ENCODE assay signal across 10 mouse cellular contexts in the genomic region with DNA sequence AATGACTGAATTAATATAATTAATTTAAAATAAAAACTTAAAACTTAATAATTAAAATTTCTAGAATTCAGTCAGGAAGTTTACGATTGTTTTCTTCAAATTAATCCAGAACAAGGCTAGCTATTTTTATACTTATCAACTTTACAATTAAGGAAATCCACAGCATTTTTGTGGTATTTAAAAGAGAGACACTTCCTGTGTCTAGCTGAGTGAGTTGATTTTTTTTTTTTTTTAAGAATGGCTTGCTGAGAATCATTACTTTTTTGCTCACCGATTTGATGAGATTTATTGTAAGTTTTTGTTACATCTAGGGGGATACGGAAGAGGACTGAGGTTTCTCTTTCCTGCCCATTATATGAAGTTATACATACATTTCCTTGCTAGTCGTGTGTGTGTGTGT. TPM values are rescaled to one million over a fixed set of nuclear protein-coding genes. Genes with fewer than 3 reads are reported as not detected.
DNase-seq lines count a peak whose midpoint lies in the region; ATAC-seq and TF ChIP-seq lines count a peak whose summit lies in the region.
"Had no signal": no experiment of that assay in that cellular context is flagged by ENCODE, and none has a peak within 500 bp of the region (broad histone marks: within the 10 kb centered on the region; RNA-seq: fewer than 3 reads in every experiment).

No protein-coding gene starts in this region.

- H3K4me3 ChIP-seq in kidney, embryonic 15.5 days (replicated peaks) = peak overlapping the region; percentile 88; the same call in 1 of the 2 replicates
- no peak overlapping the region for H3K4me3 ChIP-seq in kidney, adult 2 months (ENCODE audit: insufficient read depth, low read depth, low read length)
- peak overlapping the region; percentile 83; the same call in 1 of the 2 replicates for H3K4me3 ChIP-seq in midbrain, embryonic 10.5 days
- no peak overlapping the region for H3K4me3 ChIP-seq in midbrain, embryonic 11.5 days (ENCODE audit: low read depth, low read length)
- no peak overlapping the region for H3K4me3 ChIP-seq in limb, embryonic 13.5 days
- H3K4me3 ChIP-seq in stomach, embryonic 16.5 days (replicated peaks; ENCODE audit: low read length) = no peak overlapping the region

- H3K4me2 ChIP-seq in kidney, embryonic 15.5 days = peak overlapping the region; percentile 70
- H3K4me2 ChIP-seq in midbrain, embryonic 11.5 days = no peak overlapping the region
- peak overlapping the region; percentile 66; the same call in 1 of the 2 replicates for H3K4me2 ChIP-seq in limb, embryonic 13.5 days (replicated peaks)
- H3K4me2 ChIP-seq in stomach, embryonic 16.5 days (ENCODE audit: low read depth, low read length) = 0 out of 2 replicates have a peak overlapping the region, but pooled peaks have one; percentile 77

- no peak overlapping the region for H3K27ac ChIP-seq in kidney, embryonic 15.5 days
- no peak overlapping the region for H3K27ac ChIP-seq in kidney, adult 2 months (ENCODE audit: insufficient read depth, low read depth, low read length)
- H3K27ac ChIP-seq in midbrain, embryonic 10.5 days (replicated peaks) = no peak overlapping the region
- no peak overlapping the region for H3K27ac ChIP-seq in midbrain, embryonic 11.5 days (ENCODE audit: low read depth, low read length)
- no peak overlapping the region for H3K27ac ChIP-seq in limb, embryonic 13.5 days
- H3K27ac ChIP-seq in stomach, embryonic 16.5 days (ENCODE audit: low read length) = no peak overlapping the region
- H3K27ac ChIP-seq: limb, embryonic 15.5 days; midbrain, embryonic 15.5 days had no signal

- peaks cover 18% of the 10 kb centered on the region for H3K4me1 ChIP-seq in kidney, embryonic 15.5 days
- no peaks in the 10 kb centered on the region; the same call in 1 of the 2 replicates for H3K4me1 ChIP-seq in kidney, adult 2 months (ENCODE audit: control insufficient read depth, insufficient read depth, low read length)
- H3K4me1 ChIP-seq in midbrain, embryonic 10.5 days = peaks cover 41% of the 10 kb centered on the region
- H3K4me1 ChIP-seq in midbrain, embryonic 11.5 days (ENCODE audit: control insufficient read depth, insufficient read depth, low read length) = peaks cover 20% of the 10 kb centered on the region
- H3K4me1 ChIP-seq in limb, embryonic 13.5 days = peaks cover 20% of the 10 kb centered on the region
- peaks cover 11% of the 10 kb centered on the region for H3K4me1 ChIP-seq in stomach, embryonic 16.5 days (ENCODE audit: control insufficient read depth, insufficient read depth, low read length)

- no peak for TF ChIP-seq CTCF in kidney, adult 2 months (conservative IDR thresholded peaks at IDR 0.05; ENCODE audit: insufficient read depth, insufficient read length, low read depth, low read length)

- intact Hi-C loops in left cerebral cortex, postnatal 10 days (cut with DNase I) = loop anchor here (5.0 kb wide), 1 partner anchor 50 kb away; no protein-coding TSS in a partner anchor

- no peak overlapping the region for H3K9ac ChIP-seq in kidney, embryonic 15.5 days
- H3K9ac ChIP-seq in midbrain, embryonic 11.5 days (ENCODE audit: low read length) = no peak overlapping the region
- H3K9ac ChIP-seq in limb, embryonic 13.5 days = no peak overlapping the region
- no peak overlapping the region for H3K9ac ChIP-seq in stomach, embryonic 16.5 days (ENCODE audit: low read length)
- H3K9ac ChIP-seq: limb, embryonic 15.5 days; midbrain, embryonic 15.5 days had no signal

- TF ChIP-seq POLR2A in kidney, adult 2 months (IDR thresholded peaks at IDR 0.05; ENCODE audit: low read depth, low read length) = no peak

- 64% methylated on average over 4 of the region's 4 CpGs for WGBS in kidney, embryonic 15.5 days
- WGBS in kidney, adult 2 months = 56% methylated on average over 4 of the region's 4 CpGs
- WGBS in midbrain, embryonic 10.5 days = 84% methylated on average over 4 of the region's 4 CpGs
- WGBS in midbrain, embryonic 11.5 days = 77% methylated on average over 4 of the region's 4 CpGs
- WGBS in limb, embryonic 13.5 days = 74% methylated on average over 4 of the region's 4 CpGs
- WGBS in stomach, embryonic 16.5 days = 61% methylated on average over 4 of the region's 4 CpGs

- DNase-seq in kidney, adult 2 months = no peak
- DNase-seq in midbrain, embryonic 10.5 days (ENCODE audit: low spot score) = no peak
- DNase-seq in midbrain, embryonic 11.5 days (ENCODE audit: low spot score, missing footprints) = no peak
- DNase-seq in left cerebral cortex, postnatal 10 days (ENCODE audit: extremely low spot score in 1 of 2, low spot score in 2 of 2) = no peak
- DNase-seq: adrenal gland, postnatal 10 days had no signal

- no peaks in the 10 kb centered on the region for H3K36me3 ChIP-seq in kidney, embryonic 15.5 days
- no peaks in the 10 kb centered on the region for H3K36me3 ChIP-seq in kidney, adult 2 months (ENCODE audit: control insufficient read depth, insufficient read depth, low read length)
- no peaks in the 10 kb centered on the region for H3K36me3 ChIP-seq in midbrain, embryonic 10.5 days
- no peaks in the 10 kb centered on the region for H3K36me3 ChIP-seq in midbrain, embryonic 11.5 days (ENCODE audit: control insufficient read depth, insufficient read depth, low read length)
- H3K36me3 ChIP-seq in limb, embryonic 13.5 days = no peaks in the 10 kb centered on the region
- no peaks in the 10 kb centered on the region for H3K36me3 ChIP-seq in stomach, embryonic 16.5 days (ENCODE audit: control insufficient read depth, insufficient read depth, low read length)
- H3K36me3 ChIP-seq: limb, embryonic 15.5 days; midbrain, embryonic 15.5 days had no signal

- ATAC-seq in kidney, embryonic 15.5 days (replicated peaks; ENCODE audit: low FRiP score) = no peak
- no peak for ATAC-seq in midbrain, embryonic 11.5 days (ENCODE audit: low FRiP score)
- ATAC-seq in limb, embryonic 13.5 days (ENCODE audit: low FRiP score, low read depth) = no peak
- ATAC-seq in stomach, embryonic 16.5 days (ENCODE audit: insufficient read depth, low FRiP score) = no peak
- ATAC-seq: midbrain, embryonic 15.5 days had no signal

- H3K9me3 ChIP-seq in kidney, embryonic 15.5 days (replicated peaks) = no peaks in the 10 kb centered on the region
- H3K9me3 ChIP-seq in midbrain, embryonic 10.5 days (replicated peaks) = no peaks in the 10 kb centered on the region
- H3K9me3 ChIP-seq in midbrain, embryonic 11.5 days (ENCODE audit: control insufficient read depth, low read length) = no peaks in the 10 kb centered on the region
- no peaks in the 10 kb centered on the region for H3K9me3 ChIP-seq in limb, embryonic 13.5 days
- H3K9me3 ChIP-seq in stomach, embryonic 16.5 days (replicated peaks; ENCODE audit: control insufficient read depth, low read length) = no peaks in the 10 kb centered on the region
- H3K9me3 ChIP-seq: limb, embryonic 15.5 days; midbrain, embryonic 15.5 days had no signal

- H3K27me3 ChIP-seq in kidney, embryonic 15.5 days = no peaks in the 10 kb centered on the region
- no peaks in the 10 kb centered on the region for H3K27me3 ChIP-seq in kidney, adult 2 months (replicated peaks; ENCODE audit: control insufficient read depth, insufficient read depth, low read length)
- H3K27me3 ChIP-seq in midbrain, embryonic 10.5 days (ENCODE audit: low read depth, poor library complexity, severe bottlenecking) = no peaks in the 10 kb centered on the region
- no peaks in the 10 kb centered on the region for H3K27me3 ChIP-seq in midbrain, embryonic 11.5 days (ENCODE audit: control insufficient read depth, insufficient read depth, low read length)
- H3K27me3 ChIP-seq in limb, embryonic 13.5 days = no peaks in the 10 kb centered on the region
- H3K27me3 ChIP-seq in stomach, embryonic 16.5 days (ENCODE audit: control insufficient read depth, insufficient read depth, low read length) = no peaks in the 10 kb centered on the region
- H3K27me3 ChIP-seq: limb, embryonic 15.5 days; midbrain, embryonic 15.5 days had no signal

RNA-seq across cellular contexts. Expression of gene Fgd6, which starts 1.8 kb away (rescaled TPM):
- 3.0 and 3.3 TPM in 2 replicates for polyA plus RNA-seq in kidney, embryonic 15.5 days (2015; fragmentation: Nextera tagmentation; extraction: Ambion mirVana)
- polyA plus RNA-seq in kidney, adult 2 months (2012; rRNA removed) = 2.3 TPM in 2 replicates
- polyA plus RNA-seq in midbrain, embryonic 10.5 days (2016; fragmentation: Nextera tagmentation; extraction: Ambion mirVana) = 4.5 TPM in 2 replicates
- 4.9 and 5.6 TPM in 2 replicates for polyA plus RNA-seq in midbrain, embryonic 11.5 days (2014; fragmentation: Nextera tagmentation; extraction: Ambion mirVana)
- 3.3 and 4.0 TPM in 2 replicates for polyA plus RNA-seq in limb, embryonic 13.5 days (2015; fragmentation: Nextera tagmentation; extraction: Ambion mirVana)
- 3.7 and 3.9 TPM in 2 replicates for polyA plus RNA-seq in stomach, embryonic 16.5 days (2015; fragmentation: Nextera tagmentation; extraction: Ambion mirVana)
- 1 to 10 TPM; 5.7 to 6.4 TPM for total RNA-seq in left cerebral cortex, postnatal 10 days (2021)

RNA-seq across cellular contexts. Expression of gene Vezt, which starts 2.0 kb away (rescaled TPM):
- polyA plus RNA-seq in kidney, embryonic 15.5 days (2015; fragmentation: Nextera tagmentation; extraction: Ambion mirVana) = 23.6 TPM in 2 replicates
- polyA plus RNA-seq in kidney, adult 2 months (2012; rRNA removed) = 11.2 and 12.2 TPM in 2 replicates
- polyA plus RNA-seq in midbrain, embryonic 10.5 days (2016; fragmentation: Nextera tagmentation; extraction: Ambion mirVana) = 29.6 and 36.0 TPM in 2 replicates
- 45.9 and 46.7 TPM in 2 replicates for polyA plus RNA-seq in midbrain, embryonic 11.5 days (2014; fragmentation: Nextera tagmentation; extraction: Ambion mirVana)
- 25.7 and 28.0 TPM in 2 replicates for polyA plus RNA-seq in limb, embryonic 13.5 days (2015; fragmentation: Nextera tagmentation; extraction: Ambion mirVana)
- polyA plus RNA-seq in stomach, embryonic 16.5 days (2015; fragmentation: Nextera tagmentation; extraction: Ambion mirVana) = 26.4 and 27.4 TPM in 2 replicates
- 100 to 1,000 TPM; 107 to 110 TPM for total RNA-seq in left cerebral cortex, postnatal 10 days (2021)

Comparison
In these comparisons a context has a peak if more than half of its experiments do, and no peak if none do; other contexts are left out.
1. H3K4me3 ChIP-seq: peak in kidney, embryonic 15.5 days (single experiment) and midbrain, embryonic 10.5 days (single experiment); none in kidney, adult 2 months (single experiment), midbrain, embryonic 11.5 days (single experiment), limb, embryonic 13.5 days (single experiment) and stomach, embryonic 16.5 days (single experiment).